Mouse (Mus musculus): ENCODE results near the gene Gm853.
"Not testable (repeated sequence)": the region's sequence is repeated elsewhere in the genome, so short reads cannot be mapped to it uniquely, and the experiment has no call there.

Gene Gm853

GRCm38 (mm10) chr4:130222179-130222578, at the start of gene Gm853:
Gm853 (minus strand) TSS chr4:130222401.
- DNase-seq = no peak

- DNase-seq = no peak
Observed at GRCm38 (mm10) chr4:130270611-130271347, 48.6 kb upstream of the Gm853 start.

GRCm38 (mm10) chr4:130270089-130270488, 47.9 kb upstream of the Gm853 start:
- peak; percentile 48 for DNase-seq

- DNase-seq = no peak
Observed at GRCm38 (mm10) chr4:130268736-130269135, 46.5 kb upstream of the Gm853 start.

- peak; percentile 40 for DNase-seq
Observed at GRCm38 (mm10) chr4:130267069-130267468, 44.9 kb upstream of the Gm853 start.

GRCm38 (mm10) chr4:130266601-130267000, 44.4 kb upstream of the Gm853 start:
- DNase-seq = no peak

GRCm38 (mm10) chr4:130264698-130265349, 42.6 kb upstream of the Gm853 start:
- peak; percentile 76 for DNase-seq

- no peak for DNase-seq
Observed at GRCm38 (mm10) chr4:130264131-130264530, 41.9 kb upstream of the Gm853 start.

GRCm38 (mm10) chr4:130260406-130260805, 38.2 kb upstream of the Gm853 start:
- no peak for DNase-seq

GRCm38 (mm10) chr4:130252441-130253157, 30.4 kb upstream of the Gm853 start:
- peak; percentile 97 for DNase-seq

GRCm38 (mm10) chr4:130251763-130252162, 29.6 kb upstream of the Gm853 start:
- DNase-seq = peak; percentile 81

GRCm38 (mm10) chr4:130251172-130251705, 29.0 kb upstream of the Gm853 start:
- peak; percentile 59 for DNase-seq

- no peak for DNase-seq
Observed at GRCm38 (mm10) chr4:130248636-130249035, 26.4 kb upstream of the Gm853 start.

- peak; percentile 89 for DNase-seq
Observed at GRCm38 (mm10) chr4:130246132-130246531, 23.9 kb upstream of the Gm853 start.

- DNase-seq = peak; percentile 54
Observed at GRCm38 (mm10) chr4:130244749-130245148, 22.5 kb upstream of the Gm853 start.

GRCm38 (mm10) chr4:130243621-130244020, 21.4 kb upstream of the Gm853 start:
- DNase-seq = not testable (repeated sequence)

- peak; percentile 72 for DNase-seq
Observed at GRCm38 (mm10) chr4:130242956-130243355, 20.8 kb upstream of the Gm853 start.

- DNase-seq = peak; percentile 57
Observed at GRCm38 (mm10) chr4:130240695-130241094, 18.5 kb upstream of the Gm853 start.

GRCm38 (mm10) chr4:130237607-130238006, 15.4 kb upstream of the Gm853 start:
- DNase-seq = no peak

- no peak for DNase-seq
Observed at GRCm38 (mm10) chr4:130236361-130236760, 14.2 kb upstream of the Gm853 start.

- DNase-seq = no peak
Observed at GRCm38 (mm10) chr4:130224071-130224470, 1.9 kb upstream of the Gm853 start.

- DNase-seq = no peak
Observed at GRCm38 (mm10) chr4:130220176-130220575, 2.0 kb downstream of the Gm853 start.

- DNase-seq = no peak
Observed at GRCm38 (mm10) chr4:130215392-130215791, 6.8 kb downstream of the Gm853 start.
